Mouse (Mus musculus): Measurements from ENCODE around the gene Mageb3. TPM values are rescaled to one million over a fixed set of nuclear protein-coding genes. Genes with fewer than 3 reads are reported as not detected.
"Not testable (repeated sequence)": the region's sequence is repeated elsewhere in the genome, so short reads cannot be mapped to it uniquely, and the experiment has no call there.

Mageb3 gene
- 0.11 and 0.15 TPM in 2 replicates for polyA plus RNA-seq (2015; fragmentation: Nextera tagmentation; extraction: Ambion mirVana)

DNA sequence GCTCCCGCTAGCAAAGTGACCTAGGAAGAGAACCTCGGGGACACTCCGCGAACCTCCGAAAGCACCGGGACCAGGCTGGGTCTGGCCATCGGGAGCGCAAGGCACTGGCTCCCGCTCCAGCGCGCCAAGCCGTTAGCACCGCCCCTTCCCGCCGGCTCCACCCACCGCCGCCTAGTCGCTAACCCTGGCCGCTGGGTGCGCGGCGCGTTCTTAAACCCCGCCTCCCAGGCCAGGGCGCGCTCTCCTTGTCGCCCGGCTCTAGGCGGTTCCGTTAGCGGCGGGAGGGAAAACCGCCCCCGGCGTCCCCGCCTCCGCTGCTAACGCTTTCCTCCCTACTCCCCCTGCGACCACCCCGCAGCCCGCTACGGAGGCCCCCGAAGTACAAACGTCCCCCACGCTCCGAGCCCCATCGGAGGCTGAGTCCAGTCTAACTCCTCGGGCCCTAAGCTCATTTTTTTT, at the start of gene Mageb3, which contains the start of gene Ctdspl2:
Gene Mageb3, minus strand, starts transcription at position 328 of the 459 bp plus-strand sequence.
Gene Ctdspl2, plus strand, starts transcription at position 237 of the 459 bp plus-strand sequence.
- Histone ChIP-seq H3K27me3 (no peaks in the 10 kb centered on the region), H3K4me3 (peak within 1 kb of the TSS; percentile 97), H3K9ac (peak within 1 kb of the TSS; percentile 97), H3K4me1 (peaks cover 21% of the 10 kb centered on the region), H3K4me2 (replicated peaks) (peak within 1 kb of the TSS; percentile 85), H3K9me3 (no peaks in the 10 kb centered on the region), H3K27ac (peak within 1 kb of the TSS; percentile 94), H3K36me3 (peaks cover 7% of the 10 kb centered on the region; the same call in 1 of the 2 replicates)
- WGBS, result under 1% methylated on average over 48 of the region's 48 CpGs
- ATAC-seq (ENCODE audit: low FRiP score, low read depth), result peak; percentile 96

DNA sequence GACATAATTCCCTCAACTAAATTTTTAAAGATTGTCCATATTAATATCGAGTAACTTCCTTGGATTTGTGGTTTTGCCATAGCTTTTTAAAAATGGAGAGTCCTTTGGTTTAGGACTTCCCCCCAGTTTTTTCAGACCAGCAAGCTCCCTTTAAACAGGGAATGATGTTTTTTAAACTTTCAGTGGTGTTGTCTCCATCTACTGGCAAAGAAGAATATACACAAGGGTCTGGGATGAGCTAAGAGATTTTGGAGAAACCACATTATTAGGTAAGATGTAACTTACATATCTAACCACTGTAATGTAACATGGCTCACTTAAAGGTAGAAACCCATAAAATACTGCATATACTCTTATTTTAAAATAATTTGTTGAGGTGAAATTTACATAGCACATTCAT, 39.8 kb upstream of the Mageb3 start:
- Histone ChIP-seq H3K4me3 (no peak overlapping the region), H3K9me3 (no peaks in the 10 kb centered on the region), H3K36me3 (peaks cover 45% of the 10 kb centered on the region), H3K27ac (no peak overlapping the region), H3K4me1 (no peaks in the 10 kb centered on the region), H3K4me2 (replicated peaks) (no peak overlapping the region), H3K9ac (no peak overlapping the region), H3K27me3 (no peaks in the 10 kb centered on the region)
- no peak for ATAC-seq (ENCODE audit: low FRiP score, low read depth)
- 88% methylated on average over 1 of the region's 1 CpGs for WGBS

DNA sequence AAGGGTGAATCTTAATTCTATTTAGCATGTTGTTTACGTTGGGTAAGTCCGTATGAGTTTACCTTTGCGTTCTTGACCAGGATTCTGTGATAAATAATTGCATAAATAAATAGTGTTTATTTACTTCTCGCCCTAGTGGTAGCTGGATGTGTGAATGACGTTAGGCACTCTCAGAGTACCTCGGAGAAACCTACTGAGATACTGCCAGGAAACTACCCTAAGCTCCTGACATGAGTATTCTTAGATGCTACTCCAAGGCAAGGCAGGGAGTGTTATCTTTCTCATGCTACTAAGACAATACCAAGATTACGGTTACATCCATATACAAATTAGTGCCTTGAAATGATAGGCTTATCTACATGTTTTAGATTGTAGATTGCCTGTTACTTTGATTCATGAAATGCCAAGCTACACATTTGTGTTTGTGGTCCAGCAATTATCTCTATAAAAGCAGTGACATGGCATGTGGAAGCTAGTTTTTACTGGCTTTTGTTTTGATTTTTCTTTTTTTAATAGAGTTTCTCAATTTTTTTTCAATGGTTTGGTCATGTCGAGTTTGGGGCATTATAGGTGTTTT, 1.4 kb upstream of the Mageb3 start:
- Histone ChIP-seq H3K4me2 (replicated peaks) (peak overlapping the region; percentile 85), H3K9me3 (no peaks in the 10 kb centered on the region), H3K4me1 (peaks cover 21% of the 10 kb centered on the region), H3K27ac (0 out of 2 replicates have a peak overlapping the region, but pooled peaks have one; percentile 94), H3K4me3 (peak overlapping the region; percentile 97), H3K36me3 (peaks cover 15% of the 10 kb centered on the region), H3K27me3 (no peaks in the 10 kb centered on the region), H3K9ac (peak overlapping the region; percentile 97)
- 11% methylated on average over 8 of the region's 8 CpGs for WGBS
- no peak for ATAC-seq (ENCODE audit: low FRiP score, low read depth)

DNA sequence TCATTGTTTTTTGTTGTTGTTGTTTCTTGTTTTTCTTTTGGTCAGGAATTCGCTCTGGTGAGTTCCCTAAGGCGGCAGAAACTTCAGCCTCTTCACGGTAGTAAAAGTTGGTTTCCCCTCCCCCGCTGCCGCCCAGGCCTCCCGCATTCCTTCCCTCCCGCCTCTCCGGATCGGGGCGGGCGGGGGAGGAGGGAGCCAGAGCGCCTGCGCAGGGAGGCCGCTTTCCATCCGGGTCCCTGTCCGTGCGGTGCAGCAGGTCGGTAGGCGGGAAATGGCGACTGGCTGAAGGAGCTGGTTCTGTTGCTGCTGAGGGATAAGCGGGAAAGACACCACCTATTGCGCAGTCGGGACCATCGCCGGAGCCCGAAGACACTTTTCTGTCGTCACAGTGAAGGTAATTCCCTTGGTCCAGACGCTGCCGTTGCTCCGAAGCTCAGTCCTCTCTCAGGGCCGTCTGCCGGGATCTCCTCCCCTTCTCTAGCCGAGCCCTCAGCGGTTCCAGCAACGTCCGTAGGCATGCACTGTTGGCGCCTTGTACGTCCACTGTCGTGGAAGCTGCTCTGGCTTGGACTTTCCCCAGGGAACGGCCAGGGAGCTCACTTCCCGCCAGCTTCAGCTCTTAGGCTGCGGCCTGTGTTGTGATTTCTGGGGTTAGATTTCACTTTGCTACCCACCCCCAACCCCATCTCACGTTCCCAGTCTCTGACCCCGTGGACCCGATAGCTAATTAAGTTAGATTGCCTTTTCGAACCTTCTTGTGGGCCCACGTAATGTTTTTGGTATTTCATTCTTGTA, 529 bp upstream of the Mageb3 start:
- peak overlapping the region; percentile 85 for H3K4me2 ChIP-seq (replicated peaks)

DNA sequence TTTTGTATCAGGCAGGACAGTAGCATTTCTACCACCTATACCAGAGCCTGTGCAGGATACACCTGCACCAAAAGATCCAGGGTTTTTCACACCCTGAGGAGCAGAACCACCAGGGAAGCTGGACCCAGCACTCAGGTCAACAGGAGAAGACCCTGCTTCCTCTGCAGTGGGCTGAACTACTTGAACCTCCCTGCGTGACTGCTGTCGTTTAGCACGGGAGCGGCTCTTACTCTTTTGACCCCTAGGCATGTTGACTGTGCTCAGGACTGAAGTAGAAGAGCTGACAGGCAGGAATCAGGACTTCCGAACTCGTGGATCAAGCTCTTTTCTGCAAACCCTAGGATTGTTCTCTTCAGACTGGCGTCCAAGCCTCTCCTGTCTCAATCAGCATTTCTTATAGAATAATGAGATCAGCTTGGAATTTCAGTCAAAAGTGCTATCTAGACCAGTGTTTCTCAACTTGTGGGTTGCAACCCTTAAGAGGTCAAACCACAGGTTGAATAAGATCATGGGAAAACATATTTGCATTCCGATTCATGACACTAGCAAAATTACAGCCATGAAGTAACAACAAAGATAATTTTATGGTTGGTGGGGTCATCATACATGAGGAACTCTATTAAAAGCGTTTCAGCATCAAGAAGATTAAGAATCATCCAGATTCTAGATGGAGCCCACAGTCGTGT, 778 bp downstream of the Mageb3 start:
- Histone ChIP-seq H3K4me3 (peak overlapping the region; percentile 97), H3K9ac (peak overlapping the region; percentile 97), H3K27me3 (no peaks in the 10 kb centered on the region), H3K36me3 (peaks cover 2% of the 10 kb centered on the region; the same call in 1 of the 2 replicates), H3K9me3 (no peaks in the 10 kb centered on the region), H3K4me1 (peaks cover 21% of the 10 kb centered on the region), H3K27ac (peak overlapping the region; percentile 94), H3K4me2 (replicated peaks) (peak overlapping the region; percentile 85)
- 22% methylated on average over 10 of the region's 10 CpGs for WGBS
- ATAC-seq (ENCODE audit: low FRiP score, low read depth), result no peak

More for the DNA sequence above, 529 bp upstream of the Mageb3 start:
- peaks cover 21% of the 10 kb centered on the region for H3K4me1 ChIP-seq
- H3K36me3 ChIP-seq, result peaks cover 9% of the 10 kb centered on the region; the same call in 1 of the 2 replicates
- peak overlapping the region; percentile 94 for H3K27ac ChIP-seq
- H3K9me3 ChIP-seq, result no peaks in the 10 kb centered on the region
- peak overlapping the region; percentile 97 for H3K9ac ChIP-seq
- ATAC-seq (ENCODE audit: low FRiP score, low read depth), result peak; percentile 94
- no peaks in the 10 kb centered on the region for H3K27me3 ChIP-seq
- peak overlapping the region; percentile 97 for H3K4me3 ChIP-seq
- WGBS, result 2% methylated on average over 43 of the region's 47 CpGs

DNA sequence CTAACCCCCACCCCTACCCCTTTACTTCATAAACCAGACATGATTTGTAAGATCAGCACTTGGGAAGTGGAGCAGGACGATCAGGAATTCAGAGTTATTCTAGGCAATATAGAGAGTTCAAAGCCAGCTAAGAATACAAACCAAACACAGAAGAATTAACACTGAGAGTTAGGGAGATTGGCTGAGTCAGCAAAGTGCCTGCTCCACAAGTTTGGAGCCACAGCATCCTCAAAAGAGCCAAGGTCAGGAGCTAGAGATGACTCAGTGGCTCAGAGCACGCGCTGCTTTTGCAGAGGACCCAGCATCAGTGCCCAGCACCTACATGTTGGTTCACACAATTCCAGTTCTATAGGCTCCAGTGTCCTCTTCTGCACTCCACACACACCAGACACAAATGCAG, 12.5 kb downstream of the Mageb3 start:
- no peaks in the 10 kb centered on the region for H3K9me3 ChIP-seq
- H3K4me3 ChIP-seq, result no peak overlapping the region
- ATAC-seq (ENCODE audit: low FRiP score, low read depth), result no peak
- 77% methylated on average over 3 of the region's 3 CpGs for WGBS
- H3K4me2 ChIP-seq (replicated peaks), result no peak overlapping the region
- no peaks in the 10 kb centered on the region for H3K27me3 ChIP-seq
- no peak overlapping the region for H3K9ac ChIP-seq
- H3K4me1 ChIP-seq, result no peaks in the 10 kb centered on the region
- no peaks in the 10 kb centered on the region for H3K36me3 ChIP-seq
- H3K27ac ChIP-seq, result no peak overlapping the region

DNA sequence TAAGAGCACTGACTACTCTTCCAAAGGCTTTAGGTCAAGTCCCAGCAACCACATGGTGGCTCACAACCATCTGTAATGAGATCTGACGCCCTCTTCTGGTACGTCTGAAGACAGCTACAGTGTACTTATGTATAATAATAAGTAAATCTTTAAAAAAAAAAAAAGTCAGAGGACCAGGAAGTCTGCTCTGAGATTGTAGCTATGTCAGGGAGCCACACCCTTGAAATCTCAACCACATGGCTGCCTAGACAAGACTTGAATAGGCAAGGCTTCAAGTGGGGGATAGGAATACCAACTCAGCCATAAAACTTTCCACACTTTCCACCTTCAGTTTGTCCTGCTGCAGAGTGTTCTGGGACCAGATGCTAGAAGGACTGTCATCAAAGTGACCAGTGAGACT, 18.3 kb downstream of the Mageb3 start:
- not testable (repeated sequence) for H3K4me1 ChIP-seq; H3K9ac ChIP-seq; ATAC-seq (ENCODE audit: low FRiP score, low read depth); H3K27ac ChIP-seq; H3K4me2 ChIP-seq (replicated peaks); H3K9me3 ChIP-seq; H3K4me3 ChIP-seq; H3K27me3 ChIP-seq
- WGBS, result 74% methylated on average over 2 of the region's 2 CpGs
- peaks cover 25% of the 10 kb centered on the region for H3K36me3 ChIP-seq

DNA sequence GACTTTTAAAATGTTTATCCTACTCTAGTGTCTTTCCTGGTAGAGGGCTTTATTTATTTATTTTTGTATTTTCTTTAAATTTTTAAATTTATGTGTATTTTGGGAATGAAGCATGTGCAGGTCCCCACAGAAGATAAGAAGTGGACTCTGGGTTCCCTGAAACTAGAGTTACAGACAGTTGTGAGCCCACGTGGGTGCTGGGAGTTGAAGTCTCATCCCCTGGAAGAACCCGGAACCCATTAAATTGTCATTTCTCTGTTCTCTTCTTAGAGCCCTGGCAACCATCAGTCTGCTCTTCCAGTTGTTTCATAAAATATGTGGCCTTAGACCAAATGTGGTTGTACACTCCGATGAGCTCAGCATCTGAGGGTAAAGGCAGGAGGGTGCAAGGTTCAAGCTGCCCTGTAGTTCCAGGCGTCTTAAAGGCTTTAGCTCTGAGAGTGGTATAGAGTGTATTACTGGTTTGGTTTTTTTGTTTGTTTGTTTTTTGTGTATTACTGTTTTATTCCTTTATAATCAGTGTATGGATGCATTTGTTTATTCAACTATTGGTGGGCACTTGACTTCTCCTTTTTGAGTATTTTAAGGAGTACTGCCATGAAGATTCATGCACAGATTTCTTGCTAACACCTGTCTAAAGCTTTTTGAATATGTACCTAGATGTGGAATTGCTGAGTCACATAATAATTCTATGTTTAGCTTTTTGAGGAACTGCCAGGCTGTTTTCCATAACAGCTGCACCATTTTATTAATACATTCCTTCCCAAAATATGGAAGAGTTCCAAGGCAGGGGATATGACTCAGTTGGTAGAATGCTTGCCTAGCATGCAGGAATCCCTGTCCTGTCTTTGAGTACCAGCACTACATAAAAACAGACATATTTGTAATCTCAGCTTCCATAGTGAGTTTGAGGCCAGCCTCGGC, 39.6 kb downstream of the Mageb3 start:
- H3K36me3 ChIP-seq, result peaks cover 17% of the 10 kb centered on the region; the same call in 1 of the 2 replicates
- no peak overlapping the region for H3K4me3 ChIP-seq
- no peak overlapping the region for H3K9ac ChIP-seq
- ATAC-seq (ENCODE audit: low FRiP score, low read depth), result no peak
- H3K4me2 ChIP-seq (replicated peaks), result no peak overlapping the region
- H3K27me3 ChIP-seq, result no peaks in the 10 kb centered on the region
- WGBS, result 93% methylated on average over 5 of the region's 5 CpGs
- H3K4me1 ChIP-seq, result no peaks in the 10 kb centered on the region
- H3K9me3 ChIP-seq, result no peaks in the 10 kb centered on the region
- no peak overlapping the region for H3K27ac ChIP-seq

DNA sequence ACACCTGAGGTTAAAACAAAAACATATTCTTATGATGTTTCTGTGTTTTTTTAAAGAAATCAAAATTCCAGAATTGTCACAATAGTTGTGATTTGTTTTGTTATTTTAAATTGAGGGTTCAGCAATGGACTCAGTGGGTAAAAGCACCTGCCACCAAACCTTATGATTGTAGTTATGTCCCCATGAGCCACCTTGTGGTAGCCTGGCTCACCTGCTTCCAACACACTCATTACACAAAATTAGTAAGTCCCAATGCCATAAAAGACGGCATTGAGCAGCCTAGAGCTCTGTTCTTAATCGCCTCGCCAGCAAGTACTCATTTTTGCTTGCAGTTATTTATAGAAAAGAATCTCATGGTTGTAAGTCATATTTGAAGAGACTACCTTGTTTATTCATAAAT, 45.9 kb downstream of the Mageb3 start:
- H3K27me3 ChIP-seq, result no peaks in the 10 kb centered on the region
- no peak overlapping the region for H3K27ac ChIP-seq
- no peaks in the 10 kb centered on the region for H3K9me3 ChIP-seq
- WGBS, result 77% methylated on average over 3 of the region's 3 CpGs
- H3K36me3 ChIP-seq, result peaks cover 45% of the 10 kb centered on the region
- ATAC-seq (ENCODE audit: low FRiP score, low read depth), result no peak
- H3K4me1 ChIP-seq, result no peaks in the 10 kb centered on the region
- H3K4me3 ChIP-seq, result no peak overlapping the region
- no peak overlapping the region for H3K9ac ChIP-seq
- H3K4me2 ChIP-seq (replicated peaks), result no peak overlapping the region

Data from limb, embryonic 13.5 days (tissue).